Mouse (Mus musculus) lung, adult 2 months (tissue): ENCODE measurements around the gene Mapkapk3. TPM values are rescaled to one million over a fixed set of nuclear protein-coding genes. Genes with fewer than 3 reads are reported as not detected.
A peak's percentile ranks its signal among the peaks of the same experiment; 100 is the strongest.

Experiments
- DNase-seq: peaks from one replicate; pipeline ENCODE4 v3.0.0; 2022
- H3K4me1 ChIP-seq: fragments of 200-500 bp; 2 replicates; pipeline ENCODE4 v1.6.1; 2011; ENCODE audit warnings: low read length; ENCODE audit not compliant: control insufficient read depth, insufficient read depth
- H3K4me3 ChIP-seq: fragments of 200-500 bp; replicated peaks from 2 replicates; pipeline ENCODE3; 2011; ENCODE audit warnings: low read depth, mild to moderate bottlenecking, control low read depth, low read length; ENCODE audit errors: extremely low read depth
- CTCF ChIP-seq: fragments of 200-500 bp; IDR thresholded peaks from 2 replicates; pipeline ENCODE4 v1.5.1; 2011; ENCODE audit warnings: mild to moderate bottlenecking, low read length, control low read depth; ENCODE audit not compliant: insufficient read depth
- POLR2A ChIP-seq: fragments of 200-500 bp; IDR thresholded peaks from 2 replicates; pipeline ENCODE4 v1.6.1; 2011; ENCODE audit warnings: low read depth, mild to moderate bottlenecking, control low read depth, low read length, borderline replicate concordance; ENCODE audit errors: extremely low read depth
- WGBS: fragments of 180-500 bp; shearing (Covaris S2); methylation state at CpG from one replicate; pipeline ENCODE4 v1.1.7; 2018; 5-methylcytosine and 5-hydroxymethylcytosine counted together
- polyA plus RNA-seq: library from polyadenylated mRNA; depleted of rRNA; stranded (reverse); fragments of >200 nt; gene quantifications from 2 replicates; pipeline ENCODE4 v1.2.3, GENCODE M21; 2012

The Mapkapk3 gene
- polyA plus RNA-seq, 1 experiment: 41.1 TPM

- H3K4me1 ChIP-seq: peaks cover 53% of the 10 kb centered on the region
- 42% methylated on average over 7 of the region's 7 CpGs for WGBS
- DNase-seq: no peak
These were observed 12.9 kb upstream of the Mapkapk3 start for GRCm38 (mm10) chr9:107302592-107302991.

GRCm38 (mm10) chr9:107301554-107302331 lies 12.1 kb upstream of the Mapkapk3 start:
- 0 out of 2 replicates have a peak, but pooled peaks have one; percentile 9 for TF ChIP-seq POLR2A
- TF ChIP-seq CTCF: no peak
- DNase-seq: no peak
- 52% methylated on average over 17 of the region's 17 CpGs for WGBS
- peaks cover 44% of the 10 kb centered on the region for H3K4me1 ChIP-seq
- H3K4me3 ChIP-seq: no peak overlapping the region

More at GRCm38 (mm10) chr9:107302592-107302991, 12.9 kb upstream of the Mapkapk3 start:
- H3K4me3 ChIP-seq: no peak overlapping the region
- TF ChIP-seq POLR2A (no peak), CTCF (no peak)

- Histone ChIP-seq H3K4me1 (peaks cover 35% of the 10 kb centered on the region), H3K4me3 (peak overlapping the region; percentile 41)
- no peak for DNase-seq
- TF ChIP-seq CTCF: no peak
- WGBS: 77% methylated on average over 30 of the region's 30 CpGs
These were observed 10.7 kb upstream of the Mapkapk3 start for GRCm38 (mm10) chr9:107300224-107300973.

- 53% methylated on average over 7 of the region's 7 CpGs for WGBS
- DNase-seq: no peak
- no peak for TF ChIP-seq POLR2A
- no peak for TF ChIP-seq CTCF
- H3K4me3 ChIP-seq: peak overlapping the region; percentile 41
- peaks cover 35% of the 10 kb centered on the region for H3K4me1 ChIP-seq
These were observed 10.1 kb upstream of the Mapkapk3 start for GRCm38 (mm10) chr9:107299783-107300182.

- DNase-seq: no peak
- 48% methylated on average over 6 of the region's 6 CpGs for WGBS
- TF ChIP-seq POLR2A: no peak
- no peak for TF ChIP-seq CTCF
- peaks cover 32% of the 10 kb centered on the region for H3K4me1 ChIP-seq
- peak overlapping the region; percentile 86 for H3K4me3 ChIP-seq
These were observed 9.2 kb upstream of the Mapkapk3 start for GRCm38 (mm10) chr9:107298876-107299275.

- H3K4me1 ChIP-seq: peaks cover 26% of the 10 kb centered on the region
- DNase-seq: peak; percentile 75
- no peak for TF ChIP-seq CTCF
- no peak for TF ChIP-seq POLR2A
- peak overlapping the region; percentile 86 for H3K4me3 ChIP-seq
- 28% methylated on average over 8 of the region's 8 CpGs for WGBS
These were observed 8.5 kb upstream of the Mapkapk3 start for GRCm38 (mm10) chr9:107298059-107298780.

GRCm38 (mm10) chr9:107297658-107298057 lies 8.0 kb upstream of the Mapkapk3 start:
- peaks cover 22% of the 10 kb centered on the region for H3K4me1 ChIP-seq
- WGBS: 34% methylated on average over 4 of the region's 4 CpGs
- DNase-seq: no peak
- peak overlapping the region; percentile 86 for H3K4me3 ChIP-seq
- no peak for TF ChIP-seq POLR2A
- TF ChIP-seq CTCF: no peak

GRCm38 (mm10) chr9:107297059-107297458 lies 7.4 kb upstream of the Mapkapk3 start:
- WGBS: under 1% methylated on average over 16 of the region's 16 CpGs
- 0 out of 2 replicates have a peak, but pooled peaks have one; percentile 8 for TF ChIP-seq POLR2A
- TF ChIP-seq CTCF: no peak
- DNase-seq: no peak
- Histone ChIP-seq H3K4me3 (peak overlapping the region; percentile 86), H3K4me1 (peaks cover 18% of the 10 kb centered on the region)

GRCm38 (mm10) chr9:107296501-107296965 lies 6.9 kb upstream of the Mapkapk3 start:
- Histone ChIP-seq H3K4me3 (peak overlapping the region; percentile 86), H3K4me1 (peaks cover 16% of the 10 kb centered on the region)
- peak; percentile 98 for DNase-seq
- whole genome bisulfite sequencing: under 1% methylated on average over 31 of the region's 31 CpGs
- TF ChIP-seq POLR2A: peak; percentile 84
- TF ChIP-seq CTCF: no peak
